Mouse (Mus musculus): ENCODE measurements around the gene Zbtb20. TPM values are rescaled to one million over a fixed set of nuclear protein-coding genes. Genes with fewer than 3 reads are reported as not detected.
A peak's percentile ranks its signal among the peaks of the same experiment; 100 is the strongest.
"Not testable (repeated sequence)": the region's sequence is repeated elsewhere in the genome, so short reads cannot be mapped to it uniquely, and the experiment has no call there.

Gene Zbtb20
- polyA plus RNA-seq, 1 experiment from 2014 or later: 44.1 TPM

GRCm38 (mm10) chr16:42914457-42915085 lies 38.9 kb downstream of the Zbtb20 start:
- H3K27ac ChIP-seq (ENCODE audit: low read depth, low read length): no peak overlapping the region
- H3K36me3 ChIP-seq (ENCODE audit: control insufficient read depth, insufficient read depth, low read length): no peaks in the 10 kb centered on the region
- H3K4me1 ChIP-seq (ENCODE audit: control insufficient read depth, insufficient read depth, low read length): no peaks in the 10 kb centered on the region
- H3K9me3 ChIP-seq (ENCODE audit: control insufficient read depth, low read length): no peaks in the 10 kb centered on the region
- DNase-seq (ENCODE audit: low spot score) (peak; percentile 53), ATAC-seq (ENCODE audit: insufficient read depth, low FRiP score, low TSS enrichment) (peak; percentile 60; the same call in 1 of the 2 replicates)
- H3K4me2 ChIP-seq (ENCODE audit: low read depth): no peak overlapping the region
- H3K27me3 ChIP-seq (ENCODE audit: control insufficient read depth, insufficient read depth, low read length): no peaks in the 10 kb centered on the region
- WGBS: 56% methylated on average over 8 of the region's 8 CpGs
- H3K4me3 ChIP-seq (ENCODE audit: low read depth, low read length): no peak overlapping the region
- H3K9ac ChIP-seq (ENCODE audit: low read length): no peak overlapping the region

- no peaks in the 10 kb centered on the region for H3K27me3 ChIP-seq (ENCODE audit: control insufficient read depth, insufficient read depth, low read length)
- no peaks in the 10 kb centered on the region for H3K4me1 ChIP-seq (ENCODE audit: control insufficient read depth, insufficient read depth, low read length)
- WGBS: 91% methylated on average over 5 of the region's 5 CpGs
- no peak overlapping the region for H3K4me3 ChIP-seq (ENCODE audit: low read depth, low read length)
- ATAC-seq (ENCODE audit: insufficient read depth, low FRiP score, low TSS enrichment) (no peak), DNase-seq (ENCODE audit: low spot score) (no peak)
- no peaks in the 10 kb centered on the region for H3K9me3 ChIP-seq (ENCODE audit: control insufficient read depth, low read length)
- H3K9ac ChIP-seq (ENCODE audit: low read length): no peak overlapping the region
- no peak overlapping the region for H3K27ac ChIP-seq (ENCODE audit: low read depth, low read length)
- H3K4me2 ChIP-seq (ENCODE audit: low read depth): no peak overlapping the region
- no peaks in the 10 kb centered on the region for H3K36me3 ChIP-seq (ENCODE audit: control insufficient read depth, insufficient read depth, low read length)
These were observed 44.5 kb downstream of the Zbtb20 start for GRCm38 (mm10) chr16:42919992-42920760.

- H3K9ac ChIP-seq (ENCODE audit: low read length): no peak overlapping the region
- WGBS: 74% methylated on average over 4 of the region's 4 CpGs
- no peak overlapping the region for H3K27ac ChIP-seq (ENCODE audit: low read depth, low read length)
- DNase-seq (ENCODE audit: low spot score) (no peak), ATAC-seq (ENCODE audit: insufficient read depth, low FRiP score, low TSS enrichment) (no peak)
- H3K4me3 ChIP-seq (ENCODE audit: low read depth, low read length): no peak overlapping the region
- no peaks in the 10 kb centered on the region for H3K36me3 ChIP-seq (ENCODE audit: control insufficient read depth, insufficient read depth, low read length)
- H3K9me3 ChIP-seq (ENCODE audit: control insufficient read depth, low read length): no peaks in the 10 kb centered on the region
- H3K27me3 ChIP-seq (ENCODE audit: control insufficient read depth, insufficient read depth, low read length): no peaks in the 10 kb centered on the region
- H3K4me1 ChIP-seq (ENCODE audit: control insufficient read depth, insufficient read depth, low read length): no peaks in the 10 kb centered on the region
- no peak overlapping the region for H3K4me2 ChIP-seq (ENCODE audit: low read depth)
These were observed 45.8 kb downstream of the Zbtb20 start for GRCm38 (mm10) chr16:42921436-42921835.

GRCm38 (mm10) chr16:42938211-42938610 lies 62.5 kb downstream of the Zbtb20 start:
- Histone ChIP-seq H3K9ac (ENCODE audit: low read length) (no peak overlapping the region), H3K4me2 (ENCODE audit: low read depth) (no peak overlapping the region), H3K36me3 (ENCODE audit: control insufficient read depth, insufficient read depth, low read length) (no peaks in the 10 kb centered on the region), H3K27ac (ENCODE audit: low read depth, low read length) (no peak overlapping the region), H3K4me1 (ENCODE audit: control insufficient read depth, insufficient read depth, low read length) (no peaks in the 10 kb centered on the region), H3K9me3 (ENCODE audit: control insufficient read depth, low read length) (no peaks in the 10 kb centered on the region), H3K27me3 (ENCODE audit: control insufficient read depth, insufficient read depth, low read length) (no peaks in the 10 kb centered on the region), H3K4me3 (ENCODE audit: low read depth, low read length) (no peak overlapping the region)
- 71% methylated on average over 2 of the region's 2 CpGs for WGBS
- DNase-seq (ENCODE audit: low spot score) (no peak), ATAC-seq (ENCODE audit: insufficient read depth, low FRiP score, low TSS enrichment) (no peak)

GRCm38 (mm10) chr16:42947016-42947415 lies 71.3 kb downstream of the Zbtb20 start:
- Histone ChIP-seq H3K27me3 (ENCODE audit: control insufficient read depth, insufficient read depth, low read length) (no peaks in the 10 kb centered on the region), H3K36me3 (ENCODE audit: control insufficient read depth, insufficient read depth, low read length) (no peaks in the 10 kb centered on the region), H3K9ac (ENCODE audit: low read length) (no peak overlapping the region), H3K4me2 (ENCODE audit: low read depth) (no peak overlapping the region), H3K9me3 (ENCODE audit: control insufficient read depth, low read length) (no peaks in the 10 kb centered on the region), H3K4me3 (ENCODE audit: low read depth, low read length) (no peak overlapping the region), H3K4me1 (ENCODE audit: control insufficient read depth, insufficient read depth, low read length) (no peaks in the 10 kb centered on the region), H3K27ac (ENCODE audit: low read depth, low read length) (no peak overlapping the region)
- 46% methylated on average over 4 of the region's 4 CpGs for WGBS
- ATAC-seq (ENCODE audit: insufficient read depth, low FRiP score, low TSS enrichment) (no peak), DNase-seq (ENCODE audit: low spot score) (peak; percentile 13)

- not testable (repeated sequence) for H3K36me3 ChIP-seq (ENCODE audit: control insufficient read depth, insufficient read depth, low read length); H3K9ac ChIP-seq (ENCODE audit: low read length); H3K27ac ChIP-seq (ENCODE audit: low read depth, low read length); H3K4me3 ChIP-seq (ENCODE audit: low read depth, low read length); H3K9me3 ChIP-seq (ENCODE audit: control insufficient read depth, low read length); DNase-seq (ENCODE audit: low spot score); H3K4me1 ChIP-seq (ENCODE audit: control insufficient read depth, insufficient read depth, low read length); ATAC-seq (ENCODE audit: insufficient read depth, low FRiP score, low TSS enrichment); H3K27me3 ChIP-seq (ENCODE audit: control insufficient read depth, insufficient read depth, low read length); H3K4me2 ChIP-seq (ENCODE audit: low read depth)
- WGBS: 92% methylated on average over 17 of the region's 17 CpGs
These were observed 79.7 kb downstream of the Zbtb20 start for GRCm38 (mm10) chr16:42955401-42955800.

GRCm38 (mm10) chr16:42972872-42973271 lies 97.2 kb downstream of the Zbtb20 start:
- Histone ChIP-seq H3K4me1 (ENCODE audit: control insufficient read depth, insufficient read depth, low read length) (no peaks in the 10 kb centered on the region), H3K27ac (ENCODE audit: low read depth, low read length) (no peak overlapping the region), H3K4me3 (ENCODE audit: low read depth, low read length) (no peak overlapping the region), H3K9ac (ENCODE audit: low read length) (no peak overlapping the region), H3K27me3 (ENCODE audit: control insufficient read depth, insufficient read depth, low read length) (no peaks in the 10 kb centered on the region), H3K9me3 (ENCODE audit: control insufficient read depth, low read length) (no peaks in the 10 kb centered on the region), H3K4me2 (ENCODE audit: low read depth) (no peak overlapping the region), H3K36me3 (ENCODE audit: control insufficient read depth, insufficient read depth, low read length) (no peaks in the 10 kb centered on the region)
- ATAC-seq (ENCODE audit: insufficient read depth, low FRiP score, low TSS enrichment): no peak
- 92% methylated on average over 2 of the region's 2 CpGs for WGBS
- no peak for DNase-seq (ENCODE audit: low spot score)

- 83% methylated on average over 1 of the region's 1 CpGs for WGBS
- H3K9me3 ChIP-seq (ENCODE audit: control insufficient read depth, low read length): no peaks in the 10 kb centered on the region
- no peaks in the 10 kb centered on the region for H3K27me3 ChIP-seq (ENCODE audit: control insufficient read depth, insufficient read depth, low read length)
- H3K9ac ChIP-seq (ENCODE audit: low read length): no peak overlapping the region
- no peaks in the 10 kb centered on the region for H3K36me3 ChIP-seq (ENCODE audit: control insufficient read depth, insufficient read depth, low read length)
- no peak for ATAC-seq (ENCODE audit: insufficient read depth, low FRiP score, low TSS enrichment)
- no peaks in the 10 kb centered on the region for H3K4me1 ChIP-seq (ENCODE audit: control insufficient read depth, insufficient read depth, low read length)
- no peak overlapping the region for H3K27ac ChIP-seq (ENCODE audit: low read depth, low read length)
- no peak overlapping the region for H3K4me3 ChIP-seq (ENCODE audit: low read depth, low read length)
- H3K4me2 ChIP-seq (ENCODE audit: low read depth): no peak overlapping the region
- no peak for DNase-seq (ENCODE audit: low spot score)
These were observed 123.2 kb downstream of the Zbtb20 start for GRCm38 (mm10) chr16:42998896-42999295.

- Histone ChIP-seq H3K4me3 (ENCODE audit: low read depth, low read length) (no peak overlapping the region), H3K27me3 (ENCODE audit: control insufficient read depth, insufficient read depth, low read length) (no peaks in the 10 kb centered on the region), H3K27ac (ENCODE audit: low read depth, low read length) (no peak overlapping the region), H3K36me3 (ENCODE audit: control insufficient read depth, insufficient read depth, low read length) (no peaks in the 10 kb centered on the region), H3K4me2 (ENCODE audit: low read depth) (no peak overlapping the region), H3K9ac (ENCODE audit: low read length) (no peak overlapping the region), H3K9me3 (ENCODE audit: control insufficient read depth, low read length) (no peaks in the 10 kb centered on the region), H3K4me1 (ENCODE audit: control insufficient read depth, insufficient read depth, low read length) (no peaks in the 10 kb centered on the region)
- no peak for DNase-seq (ENCODE audit: low spot score)
- ATAC-seq (ENCODE audit: insufficient read depth, low FRiP score, low TSS enrichment): no peak
- WGBS: 87% methylated on average over 2 of the region's 2 CpGs
These were observed 150.7 kb downstream of the Zbtb20 start for GRCm38 (mm10) chr16:43026351-43026750.

All from neural tube, embryonic 11.5 days (tissue).